20 mouse cellular contexts compared by ENCODE assay signal in the genomic region with DNA sequence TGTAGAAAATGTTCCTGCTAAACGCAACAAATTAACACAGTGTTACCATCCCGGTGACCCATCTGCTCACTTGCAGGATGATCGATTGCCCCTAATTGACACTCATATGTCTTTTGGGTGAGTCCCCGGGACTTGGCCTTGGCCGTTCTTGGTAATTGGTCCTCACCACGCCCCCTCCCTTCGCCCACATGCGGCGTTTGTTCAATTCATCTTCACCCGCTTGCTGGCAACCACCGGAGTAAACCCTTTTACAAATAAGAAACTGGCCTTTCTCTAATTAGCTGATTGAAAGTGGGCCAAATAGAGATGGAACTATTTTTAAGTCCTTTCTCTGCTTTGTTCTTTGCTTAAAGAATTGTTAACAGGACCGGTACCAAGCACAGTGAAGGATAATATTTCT.
DNase-seq lines count a peak whose midpoint lies in the region; ATAC-seq and TF ChIP-seq lines count a peak whose summit lies in the region.
"Had no signal": no experiment of that assay in that cellular context is flagged by ENCODE, and none has a peak within 500 bp of the region (broad histone marks: within the 10 kb centered on the region; RNA-seq: fewer than 3 reads in every experiment).

No protein-coding gene starts in this region.

- DNase-seq in forebrain, embryonic 14.5 days (ENCODE audit: low spot score), result peak; percentile 59
- DNase-seq in forebrain, embryonic 10.5 days (ENCODE audit: extremely low spot score, low spot score), result no peak
- DNase-seq in hindbrain, embryonic 10.5 days (ENCODE audit: low spot score), result no peak
- DNase-seq in right cerebral cortex, adult 2 months (ENCODE audit: low spot score in 2 of 2), result peak; percentile 29 to 37
- DNase-seq in right cerebral cortex, postnatal 25 days, result no peak
- DNase-seq: adrenal gland, adult 2 months; adrenal gland, postnatal 10 days; adrenal gland, postnatal 25 days; cerebellum, adult 11 months; cerebellum, adult 18-20 months; cerebellum, adult 8-10 months; cerebellum, adult 9-11 months; cerebellum, postnatal 25 days; forebrain, postnatal 0 days had no signal

- WGBS in forebrain, embryonic 14.5 days, result 25% methylated on average over 12 of the region's 12 CpGs
- 88% methylated on average over 12 of the region's 12 CpGs for WGBS in forebrain, embryonic 10.5 days
- WGBS in hindbrain, embryonic 12.5 days, result 74% methylated on average over 12 of the region's 12 CpGs
- WGBS in hindbrain, embryonic 10.5 days, result 82% methylated on average over 12 of the region's 12 CpGs
- WGBS in intestine, postnatal 0 days, result 78% methylated on average over 12 of the region's 12 CpGs

- H3K27ac ChIP-seq in forebrain, embryonic 14.5 days (ENCODE audit: low read depth, low read length), result no peak overlapping the region
- H3K27ac ChIP-seq in forebrain, embryonic 10.5 days, result no peak overlapping the region
- H3K27ac ChIP-seq in hindbrain, embryonic 12.5 days, result no peak overlapping the region
- H3K27ac ChIP-seq in hindbrain, embryonic 10.5 days, result no peak overlapping the region
- no peak overlapping the region for H3K27ac ChIP-seq in intestine, postnatal 0 days (ENCODE audit: low read depth, low read length)
- H3K27ac ChIP-seq: embryonic facial prominence, embryonic 10.5 days; embryonic facial prominence, embryonic 12.5 days; forebrain, embryonic 15.5 days had no signal

- no peak overlapping the region for H3K9ac ChIP-seq in forebrain, embryonic 14.5 days (ENCODE audit: low read length)
- H3K9ac ChIP-seq in hindbrain, embryonic 12.5 days, result no peak overlapping the region
- no peak overlapping the region for H3K9ac ChIP-seq in intestine, postnatal 0 days (ENCODE audit: low read depth, low read length)
- H3K9ac ChIP-seq: embryonic facial prominence, embryonic 12.5 days; forebrain, embryonic 12.5 days; forebrain, embryonic 15.5 days; forebrain, postnatal 0 days had no signal

- H3K4me2 ChIP-seq in forebrain, embryonic 14.5 days (ENCODE audit: low read length), result no peak overlapping the region
- H3K4me2 ChIP-seq in hindbrain, embryonic 12.5 days (replicated peaks), result no peak overlapping the region
- no peak overlapping the region for H3K4me2 ChIP-seq in intestine, postnatal 0 days (replicated peaks; ENCODE audit: low read depth)
- H3K4me2 ChIP-seq: embryonic facial prominence, embryonic 12.5 days; forebrain, embryonic 12.5 days; forebrain, embryonic 15.5 days had no signal

- no peaks in the 10 kb centered on the region for H3K27me3 ChIP-seq in forebrain, embryonic 14.5 days (replicated peaks; ENCODE audit: control insufficient read depth, insufficient read depth, low read length)
- no peaks in the 10 kb centered on the region for H3K27me3 ChIP-seq in forebrain, embryonic 10.5 days (ENCODE audit: poor library complexity, severe bottlenecking)
- no peaks in the 10 kb centered on the region for H3K27me3 ChIP-seq in hindbrain, embryonic 12.5 days
- H3K27me3 ChIP-seq in hindbrain, embryonic 10.5 days (ENCODE audit: insufficient read depth, poor library complexity, severe bottlenecking), result peaks cover 3% of the 10 kb centered on the region; the same call in 1 of the 2 replicates
- no peaks in the 10 kb centered on the region for H3K27me3 ChIP-seq in intestine, postnatal 0 days (replicated peaks; ENCODE audit: control insufficient read depth, insufficient read depth, low read length)
- H3K27me3 ChIP-seq: embryonic facial prominence, embryonic 12.5 days; forebrain, embryonic 15.5 days had no signal

- no peak overlapping the region for H3K4me3 ChIP-seq in forebrain, embryonic 14.5 days (ENCODE audit: low read depth, low read length)
- H3K4me3 ChIP-seq in forebrain, embryonic 10.5 days, result no peak overlapping the region
- no peak overlapping the region for H3K4me3 ChIP-seq in hindbrain, embryonic 12.5 days
- no peak overlapping the region for H3K4me3 ChIP-seq in hindbrain, embryonic 10.5 days
- H3K4me3 ChIP-seq in intestine, postnatal 0 days (ENCODE audit: low read depth, low read length), result no peak overlapping the region
- H3K4me3 ChIP-seq: embryonic facial prominence, embryonic 10.5 days; embryonic facial prominence, embryonic 12.5 days; forebrain, embryonic 12.5 days; forebrain, embryonic 15.5 days had no signal

- no peaks in the 10 kb centered on the region for H3K9me3 ChIP-seq in forebrain, embryonic 14.5 days (replicated peaks; ENCODE audit: control insufficient read depth, low read length)
- H3K9me3 ChIP-seq in forebrain, embryonic 10.5 days, result no peaks in the 10 kb centered on the region
- H3K9me3 ChIP-seq in hindbrain, embryonic 12.5 days (replicated peaks), result no peaks in the 10 kb centered on the region
- no peaks in the 10 kb centered on the region for H3K9me3 ChIP-seq in hindbrain, embryonic 10.5 days
- H3K9me3 ChIP-seq in intestine, postnatal 0 days (ENCODE audit: control insufficient read depth), result no peaks in the 10 kb centered on the region
- H3K9me3 ChIP-seq: embryonic facial prominence, embryonic 10.5 days; embryonic facial prominence, embryonic 12.5 days; forebrain, embryonic 12.5 days; forebrain, embryonic 15.5 days had no signal

- ATAC-seq in forebrain, embryonic 14.5 days, result no peak
- ATAC-seq in hindbrain, embryonic 12.5 days (ENCODE audit: low FRiP score), result 0 out of 2 replicates have a peak, but pooled peaks have one; percentile 26
- ATAC-seq in intestine, postnatal 0 days, result no peak
- ATAC-seq: forebrain, embryonic 15.5 days; forebrain, postnatal 0 days had no signal

- peaks cover 8% of the 10 kb centered on the region for H3K4me1 ChIP-seq in forebrain, embryonic 14.5 days (ENCODE audit: control insufficient read depth, insufficient read depth, low read length)
- peaks cover 12% of the 10 kb centered on the region for H3K4me1 ChIP-seq in forebrain, embryonic 10.5 days
- peaks cover 19% of the 10 kb centered on the region for H3K4me1 ChIP-seq in hindbrain, embryonic 12.5 days
- peaks cover 36% of the 10 kb centered on the region for H3K4me1 ChIP-seq in hindbrain, embryonic 10.5 days (replicated peaks)
- no peaks in the 10 kb centered on the region for H3K4me1 ChIP-seq in intestine, postnatal 0 days (replicated peaks; ENCODE audit: control insufficient read depth, insufficient read depth, low read length)

- no peaks in the 10 kb centered on the region for H3K36me3 ChIP-seq in forebrain, embryonic 14.5 days (ENCODE audit: control insufficient read depth, insufficient read depth, low read length)
- H3K36me3 ChIP-seq in forebrain, embryonic 10.5 days (replicated peaks), result no peaks in the 10 kb centered on the region
- H3K36me3 ChIP-seq in hindbrain, embryonic 12.5 days, result no peaks in the 10 kb centered on the region
- H3K36me3 ChIP-seq in hindbrain, embryonic 10.5 days, result no peaks in the 10 kb centered on the region
- no peaks in the 10 kb centered on the region for H3K36me3 ChIP-seq in intestine, postnatal 0 days (ENCODE audit: control insufficient read depth, insufficient read depth)
- H3K36me3 ChIP-seq: embryonic facial prominence, embryonic 10.5 days; embryonic facial prominence, embryonic 12.5 days; forebrain, embryonic 12.5 days; forebrain, embryonic 15.5 days had no signal

- no peak for TF ChIP-seq CTCF in intestine, postnatal 0 days (IDR thresholded peaks at IDR 0.05; ENCODE audit: low read depth)

Comparison
In these comparisons a context has a peak if more than half of its experiments do, and no peak if none do; other contexts are left out.
1. DNase-seq: peak in forebrain, embryonic 14.5 days (single experiment) and right cerebral cortex, adult 2 months (2 of 2); none in forebrain, embryonic 10.5 days (single experiment), hindbrain, embryonic 10.5 days (single experiment) and right cerebral cortex, postnatal 25 days (single experiment).